Mouse (Mus musculus) lung, postnatal 0 days (tissue): ENCODE data around the gene Aco2.

Source experiments
- CTCF ChIP-seq: IDR thresholded peaks from 2 replicates; pipeline ENCODE4 v1.5.1; 2016; ENCODE audit warnings: antibody characterized with exemption, mild to moderate bottlenecking
- EP300 ChIP-seq: IDR thresholded peaks from 2 replicates; pipeline ENCODE4 v1.6.1; 2016; ENCODE audit warnings: antibody characterized with exemption, mild to moderate bottlenecking, control low read depth

GRCm38 (mm10) chr15:81932951-81933470 is 60.9 kb downstream of the Aco2 start:
- TF ChIP-seq CTCF (no peak), EP300 (no peak)
